Mouse (Mus musculus) kidney, embryonic 14.5 days (tissue): Measurements from ENCODE around the gene Phka1. TPM values are rescaled to one million over a fixed set of nuclear protein-coding genes. Genes with fewer than 3 reads are reported as not detected.
A peak's percentile ranks its signal among the peaks of the same experiment; 100 is the strongest.

Experiments used
- ATAC-seq: fragments of 200-750 bp; cut with Nextera tagmentation; 2 replicates; pipeline ENCODE4 v1.8.0; 2017; ENCODE audit warnings: moderate number of reproducible peaks, mild to moderate bottlenecking, moderate TSS enrichment, moderate library complexity; ENCODE audit not compliant: low FRiP score, low TSS enrichment
- H3K27ac ChIP-seq: fragments of 300-500 bp; sonication (generic); 2 replicates; pipeline ENCODE4 v1.5.1; 2014; ENCODE audit warnings: low read depth, mild to moderate bottlenecking, low read length, moderate library complexity, mixed read lengths
- H3K27me3 ChIP-seq: fragments of 300-500 bp; sonication (generic); 2 replicates; pipeline ENCODE4 v1.6.1; 2014; ENCODE audit warnings: mild to moderate bottlenecking, low read length; ENCODE audit not compliant: control insufficient read depth, insufficient read depth
- H3K36me3 ChIP-seq: fragments of 300-500 bp; sonication (generic); 2 replicates; pipeline ENCODE4 v1.6.1; 2014; ENCODE audit warnings: low read length, mixed read lengths; ENCODE audit not compliant: control insufficient read depth, insufficient read depth
- H3K4me1 ChIP-seq: fragments of 300-500 bp; sonication (generic); 2 replicates; pipeline ENCODE4 v1.6.1; 2014; ENCODE audit warnings: low read length, mixed read lengths; ENCODE audit not compliant: control insufficient read depth, insufficient read depth
- H3K4me2 ChIP-seq: fragments of 300-500 bp; sonication (generic); replicated peaks from 2 replicates; pipeline ENCODE4 v1.6.1; 2014; ENCODE audit warnings: low read depth, mild to moderate bottlenecking, low read length
- H3K4me3 ChIP-seq: fragments of 300-500 bp; sonication (generic); 2 replicates; pipeline ENCODE4 v1.5.1; 2014; ENCODE audit warnings: mild to moderate bottlenecking, low read length
- H3K9ac ChIP-seq: fragments of 300-500 bp; sonication (generic); 2 replicates; pipeline ENCODE4 v1.6.1; 2014; ENCODE audit warnings: low read depth, mild to moderate bottlenecking, low read length, moderate library complexity
- H3K9me3 ChIP-seq: fragments of 300-500 bp; sonication (generic); 2 replicates; pipeline ENCODE4 v1.6.1; 2016; ENCODE audit warnings: low read length; ENCODE audit not compliant: control insufficient read depth
- WGBS: fragments of 180-500 bp; shearing (Covaris S2); extraction: QIAGEN DNeasy Blood & Tissue Kit; methylation state at CpG from one replicate; pipeline ENCODE4 v1.1.7; 2014; 5-methylcytosine and 5-hydroxymethylcytosine counted together
- polyA plus RNA-seq: library from polyadenylated mRNA; unstranded; fragments of >200 nt; fragmentation: Nextera tagmentation; extraction: Ambion mirVana; gene quantifications from 2 replicates; pipeline ENCODE4 v1.2.1, GENCODE M21; 2014

Phka1 gene
- polyA plus RNA-seq, 1 experiment from 2014 or later = 8.2 TPM

- no peaks in the 10 kb centered on the region for H3K27me3 ChIP-seq
- H3K4me2 ChIP-seq = no peak overlapping the region
- H3K9me3 ChIP-seq = no peaks in the 10 kb centered on the region
- no peak for ATAC-seq
- H3K36me3 ChIP-seq = no peaks in the 10 kb centered on the region
- no peaks in the 10 kb centered on the region for H3K4me1 ChIP-seq
- no peak overlapping the region for H3K9ac ChIP-seq
- H3K4me3 ChIP-seq = no peak overlapping the region
- no peak overlapping the region for H3K27ac ChIP-seq
- 63% methylated on average over 2 of the region's 2 CpGs for WGBS
These were observed 42.8 kb downstream of the Phka1 start for GRCm38 (mm10) chrX:102601269-102601668.

DNA sequence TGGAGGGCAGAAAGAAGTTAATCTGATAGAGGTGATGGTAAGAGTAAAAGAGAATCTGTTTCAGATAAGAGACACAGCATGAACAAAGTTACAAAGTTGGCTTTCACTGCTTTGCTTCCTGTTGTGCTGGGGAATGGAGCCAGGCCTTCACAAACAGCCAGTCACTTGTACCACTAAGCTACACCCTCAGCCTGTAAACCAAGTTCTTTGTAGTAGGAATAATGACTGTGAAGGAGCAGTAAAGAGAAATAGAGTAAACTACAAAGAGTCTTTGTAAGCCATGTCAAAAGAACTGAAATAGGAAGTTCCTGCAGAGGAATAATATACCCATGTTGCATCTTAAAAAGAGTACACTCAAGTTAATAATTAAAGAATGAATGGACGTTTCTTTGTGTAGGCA, 55.5 kb downstream of the Phka1 start:
- Histone ChIP-seq H3K9me3 (no peaks in the 10 kb centered on the region), H3K36me3 (no peaks in the 10 kb centered on the region), H3K27me3 (no peaks in the 10 kb centered on the region), H3K27ac (no peak overlapping the region), H3K4me1 (no peaks in the 10 kb centered on the region), H3K4me3 (no peak overlapping the region), H3K9ac (no peak overlapping the region), H3K4me2 (no peak overlapping the region)
- WGBS = 55% methylated on average over 1 of the region's 1 CpGs
- ATAC-seq = no peak

- H3K36me3 ChIP-seq = no peaks in the 10 kb centered on the region
- no peak for ATAC-seq
- H3K4me3 ChIP-seq = no peak overlapping the region
- H3K4me1 ChIP-seq = no peaks in the 10 kb centered on the region
- no peak overlapping the region for H3K27ac ChIP-seq
- no peak overlapping the region for H3K4me2 ChIP-seq
- H3K27me3 ChIP-seq = no peaks in the 10 kb centered on the region
- H3K9ac ChIP-seq = no peak overlapping the region
- H3K9me3 ChIP-seq = no peaks in the 10 kb centered on the region
- 21% methylated on average over 1 of the region's 1 CpGs for WGBS
These were observed 72.9 kb downstream of the Phka1 start for GRCm38 (mm10) chrX:102571186-102571585.

DNA sequence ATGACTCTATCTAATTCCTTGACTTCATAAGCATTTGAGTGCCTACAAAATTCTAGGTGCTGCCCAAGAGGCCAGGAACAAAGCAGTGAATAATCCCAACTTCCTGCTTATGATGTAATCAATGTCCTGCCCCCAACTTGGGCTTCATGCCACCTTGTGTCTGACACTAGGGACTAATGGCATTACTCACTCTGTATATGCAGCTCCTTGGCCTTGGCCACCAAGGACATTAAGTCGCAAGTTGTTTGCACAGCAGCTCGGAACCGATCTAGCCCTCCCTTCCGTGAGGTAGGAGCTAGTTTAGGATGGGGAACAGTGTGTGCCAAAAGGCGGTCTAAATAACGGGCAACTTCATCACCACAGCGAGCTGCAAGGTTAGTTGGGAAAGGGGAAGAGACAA, 87.1 kb downstream of the Phka1 start:
- no peaks in the 10 kb centered on the region for H3K4me1 ChIP-seq
- H3K36me3 ChIP-seq = no peaks in the 10 kb centered on the region
- H3K4me2 ChIP-seq = no peak overlapping the region
- no peaks in the 10 kb centered on the region for H3K9me3 ChIP-seq
- H3K27me3 ChIP-seq = no peaks in the 10 kb centered on the region
- H3K27ac ChIP-seq = no peak overlapping the region
- no peak overlapping the region for H3K4me3 ChIP-seq
- WGBS = 90% methylated on average over 7 of the region's 7 CpGs
- ATAC-seq = no peak
- H3K9ac ChIP-seq = no peak overlapping the region

DNA sequence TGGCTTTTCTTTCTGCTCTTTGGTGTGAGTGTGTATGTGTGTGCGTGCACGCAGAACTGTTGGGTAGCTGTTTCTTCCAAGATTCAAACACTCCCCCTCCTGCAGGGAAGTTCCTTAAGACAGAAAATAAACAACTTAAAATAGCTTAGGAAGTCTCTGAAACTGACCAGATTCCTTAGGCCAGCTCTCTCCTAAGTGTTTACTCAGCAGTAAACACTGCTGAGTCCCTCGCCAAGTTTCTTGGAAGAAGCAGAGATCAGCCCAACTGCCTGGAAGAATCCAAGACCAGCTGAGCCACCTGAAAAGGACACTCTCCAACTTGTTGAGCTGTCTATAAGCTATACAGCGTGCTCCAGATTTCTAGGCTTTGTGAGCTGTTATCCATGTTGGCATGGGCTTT, 134.8 kb downstream of the Phka1 start:
- Histone ChIP-seq H3K36me3 (no peaks in the 10 kb centered on the region), H3K4me2 (no peak overlapping the region), H3K4me3 (no peak overlapping the region), H3K27ac (no peak overlapping the region), H3K27me3 (peaks cover under 1% of the 10 kb centered on the region; the same call in 1 of the 2 replicates), H3K9me3 (no peaks in the 10 kb centered on the region), H3K9ac (no peak overlapping the region), H3K4me1 (no peaks in the 10 kb centered on the region)
- 73% methylated on average over 4 of the region's 4 CpGs for WGBS
- no peak for ATAC-seq

GRCm38 (mm10) chrX:102504644-102505481, 139.2 kb downstream of the Phka1 start, which contains the start of gene Hdac8:
Gene Hdac8, minus strand, starts transcription at chrX:102505359.
- Histone ChIP-seq H3K27me3 (no peaks in the 10 kb centered on the region), H3K4me1 (no peaks in the 10 kb centered on the region), H3K4me2 (peak within 1 kb of the TSS; percentile 47), H3K36me3 (no peaks in the 10 kb centered on the region), H3K9ac (peak within 1 kb of the TSS; percentile 44; the same call in 1 of the 2 replicates), H3K9me3 (no peaks in the 10 kb centered on the region), H3K27ac (no peak within 1 kb of the TSS), H3K4me3 (peak within 1 kb of the TSS; percentile 49)
- ATAC-seq = peak; percentile 89
- 21% methylated on average over 27 of the region's 27 CpGs for WGBS

- H3K9ac ChIP-seq = peak overlapping the region; percentile 37; the same call in 1 of the 2 replicates
- no peaks in the 10 kb centered on the region for H3K27me3 ChIP-seq
- H3K36me3 ChIP-seq = no peaks in the 10 kb centered on the region
- H3K4me2 ChIP-seq = peak overlapping the region; percentile 47
- no peak for ATAC-seq
- H3K27ac ChIP-seq = no peak overlapping the region
- 43% methylated on average over 10 of the region's 10 CpGs for WGBS
- peak overlapping the region; percentile 49 for H3K4me3 ChIP-seq
- H3K9me3 ChIP-seq = no peaks in the 10 kb centered on the region
- no peaks in the 10 kb centered on the region for H3K4me1 ChIP-seq
These were observed 139.9 kb downstream of the Phka1 start for GRCm38 (mm10) chrX:102504179-102504578.

DNA sequence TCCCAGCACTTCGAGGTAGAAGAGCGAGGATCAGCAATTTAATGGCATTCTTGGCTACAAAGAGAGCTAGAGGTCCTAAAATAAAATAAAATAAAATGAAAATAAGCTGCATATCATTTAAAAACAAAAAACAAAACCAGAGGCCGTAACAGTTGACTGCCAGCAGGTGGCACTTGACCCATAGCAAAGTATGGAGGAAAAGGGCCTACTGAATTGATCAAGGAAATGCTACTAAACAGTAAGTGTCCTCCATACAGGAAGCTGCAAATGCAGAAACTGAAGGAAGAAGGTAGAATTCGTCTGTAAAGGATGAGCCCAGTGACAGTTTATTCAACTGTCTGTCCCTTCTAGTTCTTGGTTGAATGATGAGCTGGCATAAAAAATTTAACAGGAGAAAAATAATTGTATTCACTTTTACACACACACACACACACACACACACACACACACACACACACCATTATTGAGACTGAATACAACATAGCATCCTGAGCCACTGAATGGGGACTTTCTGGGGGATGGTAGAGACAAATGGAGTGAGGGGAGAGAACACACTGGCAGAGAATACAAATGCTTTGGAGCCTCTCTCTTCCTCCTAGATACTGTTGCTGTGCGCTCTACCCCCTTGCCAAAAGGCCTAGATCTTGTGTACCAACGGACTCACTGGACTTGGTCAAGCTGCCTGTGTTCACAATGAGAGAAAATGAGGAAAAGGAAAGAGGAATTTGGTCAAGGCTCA, 149.9 kb downstream of the Phka1 start:
- H3K27me3 ChIP-seq = no peaks in the 10 kb centered on the region
- H3K27ac ChIP-seq = no peak overlapping the region
- H3K9me3 ChIP-seq = no peaks in the 10 kb centered on the region

DNA sequence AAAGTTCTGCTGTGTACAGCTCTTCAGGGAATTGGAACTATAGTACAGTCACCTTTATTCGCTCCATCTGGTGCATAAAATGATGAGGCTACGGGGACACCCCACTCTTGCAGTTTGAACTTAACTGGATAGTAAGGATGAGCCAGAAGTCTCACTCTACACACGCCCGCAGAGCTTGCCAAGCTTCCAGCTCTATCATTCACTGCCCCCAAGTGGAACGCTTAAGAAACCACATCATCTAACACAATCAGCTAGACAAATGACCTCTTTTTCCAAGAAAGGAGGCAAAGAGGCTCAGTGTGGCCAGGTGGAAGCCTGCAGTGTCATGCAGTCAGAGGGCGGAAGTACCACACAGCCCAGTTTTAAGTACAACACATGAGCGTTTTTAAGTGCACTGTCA, 158.5 kb downstream of the Phka1 start:
- no peaks in the 10 kb centered on the region; the same call in 1 of the 2 replicates for H3K27me3 ChIP-seq
- no peak for ATAC-seq
- no peaks in the 10 kb centered on the region for H3K36me3 ChIP-seq
- H3K9ac ChIP-seq = no peak overlapping the region
- H3K4me2 ChIP-seq = no peak overlapping the region
- H3K4me3 ChIP-seq = no peak overlapping the region
- no peaks in the 10 kb centered on the region for H3K4me1 ChIP-seq
- no peak overlapping the region for H3K27ac ChIP-seq
- no peaks in the 10 kb centered on the region for H3K9me3 ChIP-seq
- 78% methylated on average over 7 of the region's 7 CpGs for WGBS

More for the DNA sequence above, 149.9 kb downstream of the Phka1 start:
- Histone ChIP-seq H3K4me1 (no peaks in the 10 kb centered on the region), H3K36me3 (no peaks in the 10 kb centered on the region; the same call in 1 of the 2 replicates), H3K4me2 (no peak overlapping the region), H3K4me3 (no peak overlapping the region), H3K9ac (no peak overlapping the region)
- ATAC-seq = no peak
- 67% methylated on average over 6 of the region's 6 CpGs for WGBS
